Mouse (Mus musculus) gastrocnemius, postnatal 14 days (tissue): ENCODE results near the gene Plxnb1. TPM values are rescaled to one million over a fixed set of nuclear protein-coding genes. Genes with fewer than 3 reads are reported as not detected.
"Not testable (repeated sequence)": the region's sequence is repeated elsewhere in the genome, so short reads cannot be mapped to it uniquely, and the experiment has no call there.

Experiments used
- DNase-seq: peaks from one replicate; pipeline ENCODE4 v3.0.0; 2021; ENCODE audit warnings: mixed read lengths
- intact Hi-C: fragments of 180-260 bp; cut with DNase I; formaldehyde crosslinking; loops from one replicate; pipeline ENCODE4 v1.15.1; 2025; ENCODE audit warnings: low total_unique reads
- total RNA-seq, 2 experiments: library from RNA; stranded (reverse); gene quantifications; 2 replicates each; pipeline ENCODE4 v1.2.3; 2021

Gene Plxnb1
- total RNA-seq, 2 experiments from 2014 or later: 2.1 to 3.8 TPM

GRCm38 (mm10) chr9:109122553-109123085 is 27.4 kb downstream of the Plxnb1 start:
- DNase-seq: no peak
- intact Hi-C loops: loop anchor here (5.0 kb wide), 2 partner anchors 35 to 120 kb away; no protein-coding TSS in a partner anchor

DNA sequence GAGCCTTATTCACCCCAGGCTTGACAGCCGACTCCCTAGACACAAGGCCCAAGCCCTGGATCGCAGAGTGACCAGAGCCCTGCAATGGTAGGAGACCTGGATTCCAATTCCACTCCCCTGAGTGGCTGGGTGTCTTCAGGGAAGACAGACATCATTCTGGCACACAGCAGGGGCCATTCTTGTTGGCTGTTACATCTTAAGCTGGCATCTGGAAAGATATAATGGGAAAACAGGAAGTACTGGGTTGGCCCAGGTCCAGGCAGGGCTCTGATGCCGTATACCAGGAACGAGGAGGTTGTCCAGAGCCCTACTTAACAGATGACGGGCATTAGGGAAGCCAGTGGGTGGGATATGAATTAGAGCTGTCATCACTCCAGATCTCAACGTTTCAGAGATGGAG is 28.1 kb downstream of the Plxnb1 start:
- DNase-seq: no peak
- intact Hi-C loops: loop anchor here (5.0 kb wide), 2 partner anchors 36 to 121 kb away; no protein-coding TSS in a partner anchor

- no peak for DNase-seq
- intact Hi-C loops: loop anchor here (5.0 kb wide), 2 partner anchors 37 to 122 kb away; no protein-coding TSS in a partner anchor
Measured at GRCm38 (mm10) chr9:109124164-109124563, 29.0 kb downstream of the Plxnb1 start.

DNA sequence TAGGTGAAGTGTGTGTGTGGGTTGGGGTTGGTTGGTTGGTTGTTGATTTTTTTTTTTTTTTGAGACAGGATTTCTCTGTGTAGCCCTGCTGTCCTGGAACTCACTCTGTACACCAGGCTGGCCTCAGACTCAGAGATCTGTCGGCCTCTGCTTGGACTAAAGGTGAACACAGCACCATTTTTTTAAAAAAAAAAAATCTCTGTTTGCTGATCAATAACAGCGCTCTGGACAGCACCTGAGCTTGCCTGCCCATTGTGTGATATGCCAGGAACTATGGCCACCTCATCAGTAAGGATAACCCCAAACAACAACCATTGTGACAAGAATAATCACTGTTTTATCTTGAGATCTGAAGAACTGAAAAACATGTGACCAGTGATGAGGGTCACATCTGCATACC is 29.9 kb downstream of the Plxnb1 start:
- DNase-seq: no peak
- intact Hi-C loops: no loop called here

- DNase-seq: no peak
- intact Hi-C loops: no loop called here
Measured at GRCm38 (mm10) chr9:109125481-109125880, 30.3 kb downstream of the Plxnb1 start.

DNA sequence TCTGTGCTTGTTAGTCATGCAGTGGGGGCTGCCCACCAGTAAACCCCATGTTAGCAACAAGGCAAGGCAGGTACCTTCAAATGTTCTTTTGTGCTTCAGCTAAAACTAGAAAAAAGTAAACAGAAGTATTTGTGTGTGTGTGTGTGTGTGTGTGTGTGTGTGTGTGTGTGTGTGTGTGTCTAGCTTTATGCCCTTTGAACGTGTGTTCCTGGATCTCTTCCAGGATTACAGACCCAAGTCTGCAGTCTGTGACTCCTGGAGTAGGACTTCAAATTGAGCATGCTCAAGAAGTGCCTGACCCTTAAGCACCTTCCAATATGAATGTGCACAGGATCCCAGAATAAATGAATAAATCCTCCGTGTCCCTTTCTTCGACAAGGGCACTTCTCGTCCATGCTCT is 31.9 kb downstream of the Plxnb1 start:
- intact Hi-C loops: no loop called here
- no peak for DNase-seq

- intact Hi-C loops: no loop called here
- DNase-seq: no peak
Measured at GRCm38 (mm10) chr9:109128211-109128610, 33.0 kb downstream of the Plxnb1 start.

DNA sequence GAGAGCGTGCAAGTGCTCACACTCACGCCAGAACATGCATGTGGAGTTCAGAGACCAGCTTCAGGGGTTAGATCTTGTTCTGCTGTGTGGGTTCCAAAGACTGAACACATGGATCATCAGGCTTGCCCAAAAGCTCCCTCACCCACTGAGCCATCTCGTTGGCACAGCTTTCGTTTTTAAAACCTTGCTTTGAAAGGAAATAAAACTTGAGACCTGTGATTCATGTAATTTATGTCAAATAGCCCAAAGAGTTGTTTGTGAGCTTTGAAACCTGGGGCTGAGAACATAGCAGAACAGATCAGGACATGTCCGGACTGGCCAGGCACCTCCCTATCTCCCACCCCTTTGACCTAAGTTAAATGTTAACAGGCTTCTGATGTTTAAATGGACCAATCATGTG is 34.9 kb downstream of the Plxnb1 start:
- intact Hi-C loops: no loop called here
- DNase-seq: no peak

DNA sequence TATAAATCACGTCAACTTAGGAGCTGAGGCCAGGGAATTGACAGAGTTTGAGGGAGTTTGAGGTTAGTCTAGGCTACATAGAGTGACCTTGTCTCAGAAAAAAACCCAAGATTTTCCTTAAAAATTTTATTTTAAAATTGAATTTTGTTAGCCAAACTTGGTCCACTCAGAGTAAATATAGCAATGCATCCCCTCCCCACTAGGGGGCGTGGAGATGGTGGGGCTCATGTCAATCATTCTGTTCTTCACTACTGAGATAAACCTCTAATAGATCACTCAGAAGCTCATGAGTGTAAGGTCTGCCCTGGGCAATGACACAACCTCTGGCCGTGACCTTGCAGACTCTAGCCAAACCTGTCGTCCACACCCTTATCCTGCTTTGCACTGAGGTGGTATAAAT is 45.2 kb downstream of the Plxnb1 start:
- intact Hi-C loops: not testable (repeated sequence)

GRCm38 (mm10) chr9:109161941-109162340 is 66.8 kb downstream of the Plxnb1 start, which contains the start of gene Fbxw21:
Gene Fbxw21 (minus strand): TSS chr9:109162041.
- DNase-seq: no peak

More for the DNA sequence above, 45.2 kb downstream of the Plxnb1 start:
- DNase-seq: not testable (repeated sequence)

GRCm38 (mm10) chr9:109167316-109167715 is 72.1 kb downstream of the Plxnb1 start:
- intact Hi-C loops: no loop called here
- DNase-seq: no peak

More at GRCm38 (mm10) chr9:109161941-109162340, 66.8 kb downstream of the Plxnb1 start, which contains the start of gene Fbxw21:
- intact Hi-C loops: no loop called here

Other genes starting within 250 kb of the Plxnb1 start
- 10 to 100 TPM; 13.0 to 13.8 TPM for gene Slc26a6, start 242.1 kb upstream of the Plxnb1 start, total RNA-seq
- not detected for gene Tmem89, start 180.8 kb upstream of the Plxnb1 start, total RNA-seq
- gene Uqcrc1, start 158.8 kb upstream of the Plxnb1 start, total RNA-seq: 1,000 to 10,000 TPM in 1 of 2 experiments, 100 to 1,000 TPM in 1; 899 to 1,084 TPM
- gene Col7a1, start 141.8 kb upstream of the Plxnb1 start, total RNA-seq: 1 to 10 TPM; 2.7 to 3.7 TPM
- under 1 TPM; 0.40 to 0.53 TPM for gene Ucn2, start 109.4 kb upstream of the Plxnb1 start, total RNA-seq
- 10 to 100 TPM; 31.0 to 31.6 TPM for gene Pfkfb4, start 103.6 kb upstream of the Plxnb1 start, total RNA-seq
- gene Shisa5, start 56.8 kb upstream of the Plxnb1 start, total RNA-seq: 10 to 100 TPM; 24.4 to 26.3 TPM
- 10 to 100 TPM; 10.7 to 11.4 TPM for gene Trex1, start 35.7 kb upstream of the Plxnb1 start, total RNA-seq
- 1 to 10 TPM; 7.4 to 7.5 TPM for gene Atrip, start 21.3 kb upstream of the Plxnb1 start, total RNA-seq
- 1 to 10 TPM; 7.3 to 7.8 TPM for gene Ccdc51, start 12.9 kb upstream of the Plxnb1 start, total RNA-seq
- 100 to 1,000 TPM; 184 to 190 TPM for gene Tma7, start 12.8 kb upstream of the Plxnb1 start, total RNA-seq
- not detected for gene Fbxw21, start 66.7 kb downstream of the Plxnb1 start, total RNA-seq
- not detected for gene Fbxw13, start 100.6 kb downstream of the Plxnb1 start, total RNA-seq
- not detected for gene Fbxw20, start 139.4 kb downstream of the Plxnb1 start, total RNA-seq
- gene Fbxw14, start 192.3 kb downstream of the Plxnb1 start, total RNA-seq: not detected
- not detected for gene Fbxw28, start 244.3 kb downstream of the Plxnb1 start, total RNA-seq